Mouse (Mus musculus) forebrain, embryonic 15.5 days (tissue): Measurements from ENCODE around the gene Fndc10. TPM values are rescaled to one million over a fixed set of nuclear protein-coding genes. Genes with fewer than 3 reads are reported as not detected.

ENCODE experiments used
- ATAC-seq: fragments of 200-750 bp; cut with Nextera tagmentation; replicated peaks from 2 replicates; pipeline ENCODE4 v1.8.0; 2017; ENCODE audit warnings: mild to moderate bottlenecking, moderate TSS enrichment, moderate library complexity
- H3K27ac ChIP-seq: fragments of 300-500 bp; sonication (generic); replicated peaks from 2 replicates; pipeline ENCODE4 v1.5.1; 2015; ENCODE audit warnings: mild to moderate bottlenecking, inconsistent platforms
- H3K27me3 ChIP-seq: fragments of 300-500 bp; sonication (generic); 2 replicates; pipeline ENCODE4 v1.6.1; 2015; ENCODE audit warnings: inconsistent platforms
- H3K36me3 ChIP-seq: fragments of 300-500 bp; sonication (generic); 2 replicates; pipeline ENCODE4 v1.6.1; 2015; ENCODE audit warnings: mild to moderate bottlenecking, inconsistent platforms
- H3K4me1 ChIP-seq: fragments of 300-500 bp; sonication (generic); 2 replicates; pipeline ENCODE4 v1.6.1; 2015; ENCODE audit warnings: inconsistent platforms
- H3K4me2 ChIP-seq: fragments of 300-500 bp; sonication (generic); replicated peaks from 2 replicates; pipeline ENCODE4 v1.6.1; 2015; ENCODE audit warnings: mild to moderate bottlenecking, inconsistent platforms
- H3K4me3 ChIP-seq: fragments of 300-500 bp; sonication (generic); 2 replicates; pipeline ENCODE4 v1.5.1; 2015; ENCODE audit warnings: mild to moderate bottlenecking, inconsistent platforms
- H3K9ac ChIP-seq: fragments of 300-500 bp; sonication (generic); replicated peaks from 2 replicates; pipeline ENCODE4 v1.6.1; 2015; ENCODE audit warnings: mild to moderate bottlenecking, inconsistent platforms
- H3K9me3 ChIP-seq: fragments of 300-500 bp; sonication (generic); 2 replicates; pipeline ENCODE4 v1.6.1; 2016; ENCODE audit warnings: inconsistent platforms
- WGBS: fragments of 180-500 bp; shearing (Covaris S2); methylation state at CpG from one replicate; pipeline ENCODE4 v1.1.7; 2015; ENCODE audit warnings: mixed read lengths; 5-methylcytosine and 5-hydroxymethylcytosine counted together
- polyA plus RNA-seq: library from polyadenylated mRNA; unstranded; fragments of >200 nt; fragmentation: Nextera tagmentation; extraction: Ambion mirVana; gene quantifications from 2 replicates; pipeline ENCODE4 v1.2.1, GENCODE M21; 2015

The Fndc10 gene
- polyA plus RNA-seq, 1 experiment from 2014 or later, result 8.2 TPM

GRCm38 (mm10) chr4:155710521-155711252, 16.5 kb downstream of the Fndc10 start:
- WGBS, result 38% methylated on average over 6 of the region's 6 CpGs
- peaks cover 24% of the 10 kb centered on the region for H3K4me1 ChIP-seq
- H3K4me2 ChIP-seq, result no peak overlapping the region
- no peak overlapping the region for H3K9ac ChIP-seq
- ATAC-seq, result no peak
- no peak overlapping the region for H3K27ac ChIP-seq
- H3K4me3 ChIP-seq, result no peak overlapping the region
- H3K27me3 ChIP-seq, result no peaks in the 10 kb centered on the region
- no peaks in the 10 kb centered on the region for H3K9me3 ChIP-seq
- peaks cover 8% of the 10 kb centered on the region for H3K36me3 ChIP-seq

- Histone ChIP-seq H3K4me1 (no peaks in the 10 kb centered on the region), H3K4me2 (no peak overlapping the region), H3K9ac (no peak overlapping the region), H3K27ac (no peak overlapping the region), H3K27me3 (no peaks in the 10 kb centered on the region), H3K4me3 (no peak overlapping the region), H3K9me3 (no peaks in the 10 kb centered on the region), H3K36me3 (peaks cover 18% of the 10 kb centered on the region)
- WGBS, result 53% methylated on average over 4 of the region's 4 CpGs
- 0 out of 2 replicates have a peak, but pooled peaks have one; percentile 32 for ATAC-seq
These were observed 27.5 kb downstream of the Fndc10 start for GRCm38 (mm10) chr4:155721668-155722083.

DNA sequence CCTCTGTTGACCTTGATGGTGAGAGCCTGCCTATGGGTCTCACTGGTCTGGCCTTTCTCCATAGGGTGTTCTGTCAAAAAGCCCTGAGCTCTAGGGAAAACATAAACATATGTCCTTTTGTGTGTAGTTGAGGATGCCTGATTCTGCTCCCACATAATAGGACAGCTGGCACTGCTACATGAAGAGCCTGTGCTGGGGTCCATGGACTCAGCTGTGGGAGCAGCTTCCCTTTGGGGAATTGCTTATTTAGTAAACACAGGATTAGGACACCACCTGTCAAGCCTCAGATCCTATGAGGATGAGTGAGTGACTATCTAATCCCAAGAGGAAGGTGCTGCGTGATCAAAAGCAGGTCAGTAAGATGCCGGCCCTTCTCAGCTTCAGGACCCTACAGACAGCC, 33.9 kb downstream of the Fndc10 start:
- no peak overlapping the region for H3K27ac ChIP-seq
- ATAC-seq, result no peak
- WGBS, result 88% methylated on average over 2 of the region's 2 CpGs

DNA sequence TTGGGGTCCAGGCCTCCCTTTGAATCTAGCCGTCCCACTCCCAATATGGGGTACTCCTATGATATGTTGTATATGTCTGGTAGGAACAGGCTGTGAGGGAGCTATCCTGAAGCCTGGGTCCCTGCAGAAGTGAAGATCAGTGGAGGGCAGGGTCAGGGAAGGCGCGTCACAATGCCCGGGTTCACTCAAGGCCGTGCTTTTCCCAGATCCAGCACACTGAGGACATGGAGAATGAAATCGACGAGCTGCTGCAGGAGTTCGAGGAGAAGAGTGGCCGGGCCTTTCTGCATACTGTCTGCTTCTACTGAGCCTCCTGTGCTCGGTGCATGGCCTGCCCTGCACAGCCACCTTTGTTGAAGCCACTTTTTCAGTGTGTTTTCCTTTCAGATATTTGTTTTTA, 39.1 kb downstream of the Fndc10 start:
- Histone ChIP-seq H3K36me3 (peaks cover 8% of the 10 kb centered on the region; the same call in 1 of the 2 replicates), H3K4me2 (no peak overlapping the region), H3K4me3 (no peak overlapping the region), H3K9me3 (no peaks in the 10 kb centered on the region), H3K9ac (no peak overlapping the region), H3K4me1 (peaks cover 26% of the 10 kb centered on the region), H3K27me3 (no peaks in the 10 kb centered on the region), H3K27ac (no peak overlapping the region)
- no peak for ATAC-seq
- 86% methylated on average over 10 of the region's 10 CpGs for WGBS

More for the DNA sequence above, 33.9 kb downstream of the Fndc10 start:
- Histone ChIP-seq H3K4me2 (no peak overlapping the region), H3K36me3 (peaks cover 10% of the 10 kb centered on the region), H3K27me3 (no peaks in the 10 kb centered on the region), H3K4me3 (no peak overlapping the region), H3K9me3 (no peaks in the 10 kb centered on the region), H3K4me1 (no peaks in the 10 kb centered on the region), H3K9ac (no peak overlapping the region)

- H3K4me2 ChIP-seq, result peak within 1 kb of the TSS; percentile 93
- ATAC-seq, result peak; percentile 90
- peaks cover 8% of the 10 kb centered on the region; the same call in 1 of the 2 replicates for H3K36me3 ChIP-seq
- peak within 1 kb of the TSS; percentile 96 for H3K9ac ChIP-seq
- peak within 1 kb of the TSS; percentile 87 for H3K4me3 ChIP-seq
- H3K4me1 ChIP-seq, result peaks cover 26% of the 10 kb centered on the region
- H3K9me3 ChIP-seq, result no peaks in the 10 kb centered on the region
- WGBS, result under 1% methylated on average over 30 of the region's 35 CpGs
- peak within 1 kb of the TSS; percentile 94 for H3K27ac ChIP-seq
- no peaks in the 10 kb centered on the region for H3K27me3 ChIP-seq
These were observed 40.3 kb downstream of the Fndc10 start, which contains the start of gene Tmem240 for GRCm38 (mm10) chr4:155734350-155734941. Tmem240 (plus strand) TSS chr4:155734800.

DNA sequence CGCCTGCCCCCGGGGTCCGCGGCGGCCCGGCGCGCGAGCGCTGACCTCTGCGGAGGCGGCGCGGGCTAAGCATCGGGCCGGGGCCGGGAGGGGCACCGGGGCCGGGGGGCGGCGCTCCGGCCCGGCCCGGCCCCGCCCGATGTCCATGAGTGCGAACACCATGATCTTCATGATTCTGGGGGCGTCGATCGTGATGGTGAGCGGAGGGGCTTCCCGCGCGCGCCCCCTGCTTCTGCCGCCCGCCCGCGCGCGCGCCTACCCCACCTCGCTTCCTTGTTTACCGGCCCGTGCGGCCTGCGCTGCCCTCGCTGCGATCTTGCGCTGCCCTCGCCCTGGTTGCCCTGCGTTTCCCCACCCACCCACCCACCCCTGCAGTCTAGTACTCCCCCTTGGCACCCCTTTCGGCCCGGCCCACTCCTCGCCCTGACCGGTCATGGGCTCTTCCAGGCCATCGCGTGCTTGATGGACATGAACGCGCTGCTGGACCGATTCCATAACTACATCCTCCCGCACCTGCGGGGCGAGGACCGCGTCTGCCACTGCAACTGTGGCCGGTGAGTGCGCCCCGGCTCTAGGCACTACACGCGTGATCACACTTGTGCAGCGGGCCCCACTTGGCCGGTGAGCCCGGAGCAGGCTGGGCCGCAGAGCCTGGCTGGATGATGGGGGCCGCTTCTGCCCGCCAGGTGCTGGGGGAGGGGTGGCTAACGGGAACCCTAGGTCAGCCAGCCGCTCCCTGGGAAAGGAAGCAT, 41.0 kb downstream of the Fndc10 start:
- WGBS, result under 1% methylated on average over 59 of the region's 79 CpGs
- ATAC-seq, result peak; percentile 54

DNA sequence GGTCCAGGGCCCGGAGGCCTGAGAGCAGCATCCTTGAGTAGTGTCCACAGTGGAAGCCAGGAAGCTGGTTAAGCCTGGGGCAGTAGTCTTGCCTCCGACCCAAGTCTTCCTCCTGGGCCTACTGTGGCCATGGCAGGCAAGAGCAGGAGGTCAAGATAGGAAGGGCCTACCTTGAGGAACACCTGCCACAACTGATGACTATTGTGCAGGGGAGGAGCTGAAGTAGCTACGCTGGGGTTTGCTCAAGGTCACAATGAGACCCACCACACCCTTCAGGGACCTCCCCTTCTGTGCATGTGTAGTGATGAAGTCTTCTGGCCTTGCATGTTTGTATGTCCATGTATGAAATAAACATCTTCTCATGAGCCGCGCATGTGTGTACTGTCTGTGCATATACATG, 41.6 kb downstream of the Fndc10 start:
- Histone ChIP-seq H3K27me3 (no peaks in the 10 kb centered on the region), H3K36me3 (peaks cover 20% of the 10 kb centered on the region), H3K27ac (peak overlapping the region; percentile 94), H3K4me2 (peak overlapping the region; percentile 93), H3K9me3 (no peaks in the 10 kb centered on the region), H3K4me3 (peak overlapping the region; percentile 87), H3K9ac (peak overlapping the region; percentile 96), H3K4me1 (peaks cover 32% of the 10 kb centered on the region)
- 62% methylated on average over 5 of the region's 5 CpGs for WGBS
- 0 out of 2 replicates have a peak, but pooled peaks have one; percentile 2 for ATAC-seq

More for the DNA sequence above, 41.0 kb downstream of the Fndc10 start:
- Histone ChIP-seq H3K4me1 (peaks cover 32% of the 10 kb centered on the region), H3K4me3 (peak overlapping the region; percentile 87), H3K27me3 (no peaks in the 10 kb centered on the region), H3K36me3 (peaks cover 13% of the 10 kb centered on the region), H3K27ac (peak overlapping the region; percentile 94), H3K9ac (peak overlapping the region; percentile 96), H3K9me3 (no peaks in the 10 kb centered on the region), H3K4me2 (peak overlapping the region; percentile 93)

DNA sequence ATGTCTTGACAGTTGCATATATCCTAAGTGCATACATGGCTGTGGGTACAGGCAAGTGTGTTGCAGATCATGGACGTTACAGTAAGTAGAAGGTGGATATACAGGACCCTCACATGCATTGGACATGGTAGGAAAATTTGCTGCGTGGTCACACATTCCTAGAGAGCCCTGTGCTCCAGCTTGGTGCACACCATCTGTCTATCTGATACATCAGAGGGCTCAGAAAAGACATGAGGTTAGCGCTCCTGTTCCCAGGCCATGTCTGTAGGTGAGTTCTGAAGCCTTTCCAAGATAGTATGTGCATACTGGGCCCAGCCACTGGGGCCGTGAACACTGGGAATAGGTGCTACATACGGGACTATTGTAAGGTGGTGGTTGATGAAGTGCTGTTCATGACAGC, 42.3 kb downstream of the Fndc10 start:
- H3K4me2 ChIP-seq, result peak overlapping the region; percentile 93
- peaks cover 26% of the 10 kb centered on the region for H3K36me3 ChIP-seq
- H3K27me3 ChIP-seq, result no peaks in the 10 kb centered on the region
- ATAC-seq, result no peak
- no peaks in the 10 kb centered on the region for H3K9me3 ChIP-seq
- no peak overlapping the region for H3K27ac ChIP-seq
- peak overlapping the region; percentile 87 for H3K4me3 ChIP-seq
- WGBS, result 94% methylated on average over 5 of the region's 5 CpGs
- H3K4me1 ChIP-seq, result peaks cover 32% of the 10 kb centered on the region
- no peak overlapping the region for H3K9ac ChIP-seq

DNA sequence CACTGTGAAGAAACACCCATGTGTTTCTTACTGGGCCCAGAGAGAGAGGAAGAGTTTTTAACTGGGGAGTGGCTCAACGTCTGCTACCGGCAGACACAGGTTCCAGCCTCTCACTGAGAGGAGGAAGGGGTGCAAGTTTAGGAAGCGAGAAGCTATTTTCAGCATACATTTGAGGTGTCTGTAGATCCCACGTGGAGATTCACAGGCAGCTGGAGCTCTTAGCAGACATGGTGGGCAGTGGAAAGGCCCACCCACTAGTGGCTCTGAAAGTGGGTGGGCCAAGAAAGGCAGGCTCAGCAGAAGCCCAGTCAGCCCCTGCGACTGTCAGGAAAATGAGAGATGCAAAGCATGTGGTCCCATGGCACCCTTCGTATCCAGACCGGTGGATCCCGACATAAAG, 44.1 kb downstream of the Fndc10 start:
- Histone ChIP-seq H3K4me2 (no peak overlapping the region), H3K4me1 (peaks cover 32% of the 10 kb centered on the region), H3K27ac (no peak overlapping the region), H3K27me3 (no peaks in the 10 kb centered on the region), H3K9me3 (no peaks in the 10 kb centered on the region), H3K36me3 (peaks cover 42% of the 10 kb centered on the region), H3K9ac (no peak overlapping the region), H3K4me3 (no peak overlapping the region)
- no peak for ATAC-seq
- WGBS, result 70% methylated on average over 8 of the region's 8 CpGs

DNA sequence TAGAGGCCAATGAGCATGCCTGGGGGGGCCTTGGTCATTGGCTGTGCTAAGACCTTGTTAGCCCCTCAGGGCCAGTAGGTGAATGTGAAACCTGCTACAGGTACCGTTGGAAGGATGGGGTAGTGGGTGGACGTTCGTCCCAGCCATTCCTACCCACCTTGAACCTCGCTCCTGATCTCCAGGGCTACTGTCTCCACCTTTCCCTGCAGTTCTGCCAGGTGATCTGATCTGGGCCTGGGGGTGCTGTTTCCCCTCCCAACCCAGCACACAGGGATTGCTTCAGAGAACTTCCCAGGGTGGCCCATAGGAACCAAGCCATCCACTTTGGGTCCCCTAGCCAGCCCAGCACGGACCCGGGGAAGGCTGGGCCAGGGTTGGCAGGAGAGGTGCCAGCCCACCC, 45.0 kb downstream of the Fndc10 start:
- H3K4me2 ChIP-seq, result no peak overlapping the region
- H3K36me3 ChIP-seq, result peaks cover 46% of the 10 kb centered on the region
- no peaks in the 10 kb centered on the region for H3K9me3 ChIP-seq
- H3K4me1 ChIP-seq, result peaks cover 23% of the 10 kb centered on the region
- no peak overlapping the region for H3K27ac ChIP-seq
- WGBS, result 83% methylated on average over 6 of the region's 6 CpGs
- H3K9ac ChIP-seq, result no peak overlapping the region
- no peaks in the 10 kb centered on the region for H3K27me3 ChIP-seq
- H3K4me3 ChIP-seq, result no peak overlapping the region
- no peak for ATAC-seq

DNA sequence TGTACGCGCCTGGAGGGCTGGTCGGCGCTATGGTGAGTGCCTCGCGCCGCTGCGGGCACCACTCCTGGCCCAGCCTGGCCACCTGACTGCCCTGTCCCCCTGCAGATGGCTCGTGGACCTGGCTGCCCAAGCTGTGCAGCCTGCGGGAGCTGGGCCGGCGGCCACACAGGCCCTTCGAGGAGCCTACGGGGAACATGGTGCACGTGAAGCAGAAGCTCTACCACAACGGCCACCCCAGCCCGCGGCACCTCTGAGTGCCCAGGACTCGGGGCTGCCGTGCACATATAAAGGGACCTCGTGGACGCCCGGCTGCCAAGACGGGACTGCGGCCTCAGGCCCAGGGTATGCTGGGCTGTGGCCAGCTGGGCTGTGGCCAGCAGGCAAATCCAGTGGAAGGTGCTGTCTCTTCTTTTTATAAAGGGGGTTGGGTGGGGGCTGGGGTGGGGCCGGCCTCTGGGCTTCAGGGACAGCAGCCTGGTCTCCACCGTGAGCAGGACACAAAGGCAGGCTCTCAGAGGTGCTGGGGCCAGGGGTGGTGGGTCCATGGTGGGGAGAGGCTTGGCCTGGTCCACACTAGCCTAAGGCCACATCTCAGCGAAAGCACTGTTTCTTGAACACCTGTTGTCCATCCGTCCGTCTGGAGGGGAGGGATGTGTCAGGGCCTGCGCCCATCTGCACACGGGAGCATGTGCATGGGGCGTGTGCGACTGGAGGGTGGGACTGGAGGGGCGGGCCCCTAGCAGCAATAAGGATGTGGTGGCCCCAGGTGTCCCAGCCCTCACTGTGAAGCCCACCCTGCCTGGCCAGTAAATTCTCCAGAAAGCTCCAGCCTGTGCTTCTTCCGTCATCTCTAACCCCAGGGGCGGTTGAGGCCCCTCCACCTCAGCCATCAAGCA, 45.8 kb downstream of the Fndc10 start:
- WGBS, result 75% methylated on average over 37 of the region's 37 CpGs
- Histone ChIP-seq H3K4me3 (no peak overlapping the region), H3K9ac (no peak overlapping the region), H3K36me3 (peaks cover 53% of the 10 kb centered on the region), H3K4me1 (peaks cover 22% of the 10 kb centered on the region), H3K27me3 (no peaks in the 10 kb centered on the region), H3K27ac (peak overlapping the region; percentile 24; the same call in 1 of the 2 replicates), H3K9me3 (no peaks in the 10 kb centered on the region), H3K4me2 (no peak overlapping the region)
- ATAC-seq, result no peak
